Mouse (Mus musculus) spleen, adult 2 months (tissue): ENCODE measurements around the gene Hrk. TPM values are rescaled to one million over a fixed set of nuclear protein-coding genes. Genes with fewer than 3 reads are reported as not detected.
A peak's percentile ranks its signal among the peaks of the same experiment; 100 is the strongest.

ENCODE experiments used
- DNase-seq, 2 experiments: peaks; one replicate each; pipeline versions ENCODE4 v3.0.0 to v3.0.0-alpha.2; 2012 to 2021; ENCODE audit warnings: low spot score in 2 of 2, low read depth in 1 of 2
- H3K27ac ChIP-seq: fragments of 200-500 bp; 2 replicates; pipeline ENCODE4 v1.5.1; 2012; ENCODE audit warnings: low read length, inconsistent platforms; ENCODE audit not compliant: insufficient read depth
- H3K27me3 ChIP-seq: fragments of 200-500 bp; 2 replicates; pipeline ENCODE4 v1.6.1; 2012; ENCODE audit warnings: mild to moderate bottlenecking, moderate library complexity, low read length, inconsistent platforms; ENCODE audit not compliant: control insufficient read depth, insufficient read depth
- H3K36me3 ChIP-seq: fragments of 200-500 bp; 2 replicates; pipeline ENCODE4 v1.6.1; 2012; ENCODE audit warnings: mild to moderate bottlenecking, low read length, inconsistent platforms; ENCODE audit not compliant: control insufficient read depth, insufficient read depth
- H3K4me1 ChIP-seq: fragments of 200-500 bp; 2 replicates; pipeline ENCODE4 v1.6.1; 2011; ENCODE audit warnings: inconsistent platforms; ENCODE audit not compliant: control insufficient read depth, insufficient read depth, insufficient read length
- H3K4me3 ChIP-seq: fragments of 200-500 bp; 2 replicates; pipeline ENCODE4 v1.5.1; 2011; ENCODE audit warnings: mild to moderate bottlenecking, inconsistent platforms; ENCODE audit not compliant: insufficient read depth, insufficient read length; ENCODE audit errors: extremely low read depth
- CTCF ChIP-seq: fragments of 200-500 bp; IDR thresholded peaks from 2 replicates; pipeline ENCODE4 v1.5.1; 2011; ENCODE audit warnings: mild to moderate bottlenecking, inconsistent platforms; ENCODE audit not compliant: insufficient read depth, insufficient read length, insufficient replicate concordance; ENCODE audit errors: extremely low read depth
- POLR2A ChIP-seq: fragments of 200-500 bp; IDR thresholded peaks from 2 replicates; pipeline ENCODE4 v1.6.1; 2011; ENCODE audit warnings: low read depth, low read length, inconsistent platforms
- WGBS: fragments of 180-500 bp; shearing (Covaris S2); methylation state at CpG from one replicate; pipeline ENCODE4 v1.1.7; 2018; 5-methylcytosine and 5-hydroxymethylcytosine counted together
- polyA plus RNA-seq: library from polyadenylated mRNA; depleted of rRNA; stranded (reverse); fragments of >200 nt; gene quantifications from 2 replicates; pipeline ENCODE4 v1.2.3, GENCODE M21; 2012

Gene Hrk
- polyA plus RNA-seq, 1 experiment: not detected

DNA sequence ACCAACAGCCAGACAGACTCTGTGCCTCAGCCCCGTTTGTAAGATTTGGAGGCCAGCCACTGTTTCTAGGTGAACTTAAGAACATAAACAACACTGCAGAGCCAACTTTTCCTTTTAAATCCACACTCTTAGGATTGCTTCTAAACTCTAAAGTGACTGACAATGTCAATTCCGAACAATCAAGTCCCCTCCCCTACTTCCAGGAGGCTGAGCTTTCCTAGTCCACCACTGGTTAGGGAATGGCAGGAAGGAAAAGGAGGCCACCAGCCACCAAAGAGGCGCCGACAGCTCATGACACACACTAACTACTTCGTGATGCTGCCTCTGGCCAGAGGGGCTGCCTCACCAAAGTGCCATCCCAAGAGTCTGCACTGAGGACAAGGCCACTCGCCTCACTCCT, 19.7 kb upstream of the Hrk start:
- H3K27me3 ChIP-seq: no peaks in the 10 kb centered on the region
- peaks cover 6% of the 10 kb centered on the region for H3K36me3 ChIP-seq
- H3K4me3 ChIP-seq: no peak overlapping the region
- 89% methylated on average over 6 of the region's 6 CpGs for WGBS
- no peaks in the 10 kb centered on the region for H3K4me1 ChIP-seq
- no peak for DNase-seq
- TF ChIP-seq POLR2A (no peak), CTCF (no peak)
- no peak overlapping the region for H3K27ac ChIP-seq

DNA sequence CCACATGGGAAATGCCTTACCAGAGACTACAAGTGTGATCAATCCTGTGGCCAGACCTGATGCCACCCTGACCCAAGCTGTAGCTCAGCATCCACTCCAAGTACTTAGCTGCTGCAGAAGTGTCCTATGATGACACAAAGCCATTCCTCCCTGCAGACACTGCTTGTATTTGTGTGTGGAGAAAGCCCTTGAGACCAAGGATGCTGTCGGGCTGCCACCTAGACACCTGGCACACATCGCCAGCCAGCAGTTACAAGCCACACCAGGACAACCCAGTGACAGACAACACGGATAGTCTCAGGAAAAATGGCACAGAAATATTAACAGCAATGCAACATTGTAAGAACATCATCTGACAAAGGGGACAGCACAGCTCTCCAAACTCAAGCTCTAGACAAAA, 19.0 kb upstream of the Hrk start:
- no peaks in the 10 kb centered on the region for H3K27me3 ChIP-seq
- H3K4me1 ChIP-seq: no peaks in the 10 kb centered on the region
- DNase-seq: no peak
- H3K36me3 ChIP-seq: peaks cover 6% of the 10 kb centered on the region
- no peak overlapping the region for H3K27ac ChIP-seq
- WGBS: 95% methylated on average over 3 of the region's 3 CpGs
- no peak overlapping the region for H3K4me3 ChIP-seq
- TF ChIP-seq POLR2A (no peak), CTCF (no peak)

DNA sequence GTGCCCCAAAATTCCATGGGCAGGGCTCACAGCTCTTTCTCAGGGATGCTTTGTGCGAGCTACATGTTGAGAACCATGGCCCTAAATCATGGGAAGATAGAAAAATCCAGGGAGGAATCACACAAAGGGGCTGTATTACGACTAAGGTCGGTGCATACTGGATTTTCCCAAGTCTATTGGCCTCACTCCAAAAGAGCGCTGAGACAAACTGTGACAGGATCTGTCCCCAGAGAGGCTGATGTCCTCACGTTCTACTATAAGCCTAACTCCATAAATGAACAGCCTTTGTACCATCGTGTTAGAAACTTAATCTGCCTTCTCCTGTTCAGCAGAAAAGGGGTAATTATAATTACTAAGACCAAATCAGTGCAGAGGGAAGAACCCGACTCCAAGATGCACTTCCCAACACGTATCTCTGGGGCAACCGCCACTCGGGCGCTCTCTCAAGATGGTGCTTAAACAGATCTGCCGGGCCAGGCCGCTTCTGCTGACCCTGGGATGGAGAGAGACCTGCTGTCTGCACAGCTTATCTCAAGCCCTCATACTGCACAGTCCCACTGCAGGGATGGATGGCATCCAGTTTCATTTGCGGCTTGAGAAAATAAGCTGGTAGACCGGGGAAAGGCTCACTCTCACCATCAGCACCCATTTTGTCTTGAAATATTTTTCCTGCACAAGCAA, 18.3 kb upstream of the Hrk start:
- no peak overlapping the region for H3K4me3 ChIP-seq
- H3K27ac ChIP-seq: no peak overlapping the region
- H3K27me3 ChIP-seq: no peaks in the 10 kb centered on the region
- H3K4me1 ChIP-seq: no peaks in the 10 kb centered on the region
- 85% methylated on average over 15 of the region's 15 CpGs for WGBS
- H3K36me3 ChIP-seq: peaks cover 5% of the 10 kb centered on the region
- TF ChIP-seq POLR2A (no peak), CTCF (no peak)
- no peak for DNase-seq

- 82% methylated on average over 10 of the region's 10 CpGs for WGBS
These were observed 17.2 kb upstream of the Hrk start for GRCm38 (mm10) chr5:118147264-118147663.

GRCm38 (mm10) chr5:118149711-118150110, 14.7 kb upstream of the Hrk start:
- H3K4me3 ChIP-seq: no peak overlapping the region
- TF ChIP-seq POLR2A (no peak), CTCF (no peak)
- no peaks in the 10 kb centered on the region for H3K27me3 ChIP-seq
- no peak overlapping the region for H3K27ac ChIP-seq
- WGBS: 89% methylated on average over 3 of the region's 3 CpGs
- no peaks in the 10 kb centered on the region; the same call in 1 of the 2 replicates for H3K4me1 ChIP-seq
- DNase-seq: no peak
- peaks cover 2% of the 10 kb centered on the region; the same call in 1 of the 2 replicates for H3K36me3 ChIP-seq

More at GRCm38 (mm10) chr5:118147264-118147663, 17.2 kb upstream of the Hrk start:
- TF ChIP-seq CTCF (no peak), POLR2A (no peak)
- Histone ChIP-seq H3K4me3 (no peak overlapping the region), H3K27ac (no peak overlapping the region), H3K27me3 (no peaks in the 10 kb centered on the region), H3K36me3 (peaks cover 4% of the 10 kb centered on the region), H3K4me1 (no peaks in the 10 kb centered on the region)
- DNase-seq: no peak

DNA sequence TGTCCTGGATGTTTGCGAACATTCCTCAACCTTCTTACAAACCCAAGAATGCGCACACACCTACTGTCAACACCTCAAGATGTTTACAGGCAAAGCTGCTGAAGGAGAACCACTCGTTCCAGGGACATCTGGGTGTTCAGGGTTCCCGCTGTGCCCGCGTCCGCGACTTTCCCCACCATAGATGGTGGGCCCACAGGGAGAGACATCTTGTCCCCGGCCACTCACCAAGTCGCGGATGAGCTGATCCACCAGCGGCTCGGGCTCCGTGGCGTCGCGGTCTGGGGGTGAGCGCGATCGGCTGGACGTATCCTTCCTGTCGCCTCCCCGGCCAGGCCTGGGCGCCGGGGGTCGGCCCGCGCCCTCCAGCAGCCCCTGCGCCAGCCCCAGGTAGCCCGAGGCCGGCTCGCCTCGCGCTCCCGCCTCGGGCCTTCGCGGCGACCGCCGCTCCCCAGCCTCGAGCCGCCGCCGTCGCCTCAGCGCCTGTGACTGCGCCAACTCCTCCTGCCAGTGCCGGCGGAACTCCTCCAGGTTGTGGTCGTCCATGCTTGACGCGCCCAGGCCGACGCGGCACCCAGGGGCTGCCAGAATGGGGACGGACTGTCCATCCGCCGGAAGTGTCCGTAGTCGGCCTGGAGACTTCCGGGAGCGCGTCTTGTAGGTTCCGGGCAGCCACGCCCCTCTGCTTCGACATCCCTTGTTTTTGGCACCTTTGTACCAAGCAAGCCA, 9.4 kb upstream of the Hrk start, which contains the start of gene Fbxw8:
TSS of gene Fbxw8 (minus strand) at position 626 of the 726 bp plus-strand sequence.
- TF ChIP-seq CTCF (no peak), POLR2A (peak; percentile 20; the same call in 1 of the 2 replicates)
- no peak within 1 kb of the TSS for H3K27ac ChIP-seq
- no peaks in the 10 kb centered on the region for H3K27me3 ChIP-seq
- peaks cover 2% of the 10 kb centered on the region; the same call in 1 of the 2 replicates for H3K36me3 ChIP-seq
- DNase-seq: peak; percentile 50 to 59
- peak within 1 kb of the TSS; percentile 84 for H3K4me3 ChIP-seq
- 1% methylated on average over 66 of the region's 67 CpGs for WGBS
- H3K4me1 ChIP-seq: no peaks in the 10 kb centered on the region; the same call in 1 of the 2 replicates
